Mouse (Mus musculus): Measurements from ENCODE around the gene Trim37. TPM values are rescaled to one million over a fixed set of nuclear protein-coding genes. Genes with fewer than 3 reads are reported as not detected.
"Not testable (repeated sequence)": the region's sequence is repeated elsewhere in the genome, so short reads cannot be mapped to it uniquely, and the experiment has no call there.

The Trim37 gene
- polyA plus RNA-seq, 1 experiment from 2014 or later, result 33.1 TPM

DNA sequence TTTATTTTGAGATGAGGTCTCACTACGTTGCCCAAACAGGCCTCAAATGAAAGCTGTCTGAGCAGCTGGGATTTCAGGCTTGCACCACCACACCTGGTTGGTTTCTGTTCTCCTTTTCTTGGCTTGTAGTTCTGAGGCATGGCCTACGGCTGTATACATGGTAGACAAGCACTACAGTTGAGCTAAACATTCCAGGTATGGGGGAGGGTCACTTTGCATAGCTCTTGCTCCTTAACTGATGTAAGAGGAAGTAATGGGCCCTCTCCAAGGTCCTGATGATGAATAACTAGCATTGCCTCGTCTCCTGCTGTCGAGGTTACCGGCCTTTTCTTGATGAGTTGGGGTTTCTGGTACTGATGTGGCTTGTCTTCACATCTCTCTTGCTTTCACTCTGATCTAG is 127.3 kb downstream of the Trim37 start:
- TF ChIP-seq CTCF (IDR thresholded peaks at IDR 0.05; ENCODE audit: low read depth), result no peak
- Histone ChIP-seq H3K36me3 (ENCODE audit: insufficient read depth) (no peaks in the 10 kb centered on the region), H3K27me3 (ENCODE audit: insufficient read depth, low read length) (no peaks in the 10 kb centered on the region), H3K9ac (no peak overlapping the region), H3K4me2 (no peak overlapping the region), H3K4me3 (ENCODE audit: low read depth, low read length) (no peak overlapping the region), H3K27ac (ENCODE audit: low read depth) (no peak overlapping the region), H3K4me1 (ENCODE audit: insufficient read depth) (no peaks in the 10 kb centered on the region), H3K9me3 (ENCODE audit: low read depth, low read length) (no peaks in the 10 kb centered on the region)
- DNase-seq (peak; percentile 70), ATAC-seq (ENCODE audit: insufficient read depth) (no peak)
- 43% methylated on average over 5 of the region's 5 CpGs for WGBS

DNA sequence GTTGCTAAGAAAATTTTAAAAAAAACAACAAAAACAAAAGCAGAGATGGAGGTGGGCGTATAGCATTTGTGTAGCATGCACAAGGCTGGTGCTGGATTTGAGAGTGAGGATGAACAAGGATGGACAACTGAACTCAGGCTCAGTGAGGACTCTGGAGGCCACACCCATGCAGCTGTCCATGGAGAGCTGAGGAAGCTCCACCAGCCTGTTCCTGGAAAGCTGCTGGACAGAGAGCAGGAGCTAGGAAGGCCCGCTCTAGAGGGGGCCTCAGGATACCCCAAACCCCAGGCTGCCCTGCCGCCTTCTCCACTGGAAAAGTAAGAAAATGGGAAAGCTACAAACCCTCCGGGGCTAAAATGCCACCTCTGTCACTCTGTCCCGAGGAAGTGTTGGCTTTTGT is 130.4 kb downstream of the Trim37 start:
- Histone ChIP-seq H3K4me2 (no peak overlapping the region), H3K9ac (no peak overlapping the region), H3K27me3 (ENCODE audit: insufficient read depth, low read length) (no peaks in the 10 kb centered on the region), H3K4me1 (ENCODE audit: insufficient read depth) (no peaks in the 10 kb centered on the region), H3K36me3 (ENCODE audit: insufficient read depth) (no peaks in the 10 kb centered on the region), H3K4me3 (ENCODE audit: low read depth, low read length) (no peak overlapping the region), H3K27ac (ENCODE audit: low read depth) (no peak overlapping the region), H3K9me3 (ENCODE audit: low read depth, low read length) (no peaks in the 10 kb centered on the region)
- 85% methylated on average over 5 of the region's 5 CpGs for WGBS
- DNase-seq, result no peak
- no peak for ATAC-seq (ENCODE audit: insufficient read depth)
- TF ChIP-seq CTCF (IDR thresholded peaks at IDR 0.05; ENCODE audit: low read depth), result no peak

DNA sequence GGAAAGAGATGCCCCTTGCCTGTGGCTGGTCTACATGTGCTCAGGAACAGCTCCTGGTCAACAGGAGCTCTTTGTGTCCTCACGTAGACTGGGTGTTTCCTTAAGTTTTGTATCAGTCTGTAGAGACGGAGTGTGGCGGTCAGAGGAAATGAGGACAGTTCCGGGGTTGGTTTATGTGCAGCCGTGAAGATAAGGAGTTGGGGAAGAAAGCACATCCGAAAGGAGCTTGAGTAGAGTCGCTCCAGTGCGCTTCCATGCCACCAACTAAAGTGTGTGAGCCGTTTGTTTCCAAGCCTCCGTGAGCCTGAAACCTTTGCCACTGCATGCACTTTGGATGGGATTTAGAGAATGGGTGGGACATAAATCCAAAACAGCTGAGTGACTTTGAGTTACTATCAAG is 132.9 kb downstream of the Trim37 start:
- TF ChIP-seq CTCF (IDR thresholded peaks at IDR 0.05; ENCODE audit: low read depth), result no peak
- no peak overlapping the region for H3K9ac ChIP-seq
- no peaks in the 10 kb centered on the region for H3K4me1 ChIP-seq (ENCODE audit: insufficient read depth)
- no peaks in the 10 kb centered on the region for H3K9me3 ChIP-seq (ENCODE audit: low read depth, low read length)
- H3K4me2 ChIP-seq, result no peak overlapping the region
- H3K27me3 ChIP-seq (ENCODE audit: insufficient read depth, low read length), result no peaks in the 10 kb centered on the region
- no peak overlapping the region for H3K27ac ChIP-seq (ENCODE audit: low read depth)
- 65% methylated on average over 10 of the region's 10 CpGs for WGBS
- no peak for DNase-seq
- no peaks in the 10 kb centered on the region for H3K36me3 ChIP-seq (ENCODE audit: insufficient read depth)
- no peak for ATAC-seq (ENCODE audit: insufficient read depth)
- H3K4me3 ChIP-seq (ENCODE audit: low read depth, low read length), result no peak overlapping the region

DNA sequence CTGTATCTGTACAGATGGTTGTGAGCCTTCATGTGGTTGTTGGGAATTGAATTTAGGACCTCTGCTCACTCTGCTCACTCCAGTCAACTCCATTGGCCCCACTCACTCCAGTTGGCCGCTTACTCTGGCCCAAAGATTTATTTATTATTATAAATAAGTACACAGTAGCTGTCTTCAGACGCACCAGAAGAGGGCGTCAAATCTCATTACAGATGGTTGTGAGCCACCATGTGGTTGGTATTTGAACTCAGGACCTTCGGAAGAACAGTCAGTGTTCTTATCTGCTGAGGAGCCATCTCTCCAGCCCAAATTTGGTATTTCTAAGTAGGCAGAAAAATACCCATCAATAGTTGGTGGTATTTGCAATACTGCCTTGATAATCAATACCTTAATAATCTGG is 134.8 kb downstream of the Trim37 start:
- H3K36me3 ChIP-seq (ENCODE audit: insufficient read depth); H3K4me2 ChIP-seq; H3K4me1 ChIP-seq (ENCODE audit: insufficient read depth); H3K27ac ChIP-seq (ENCODE audit: low read depth); H3K9ac ChIP-seq; H3K4me3 ChIP-seq (ENCODE audit: low read depth, low read length); DNase-seq; H3K27me3 ChIP-seq (ENCODE audit: insufficient read depth, low read length); H3K9me3 ChIP-seq (ENCODE audit: low read depth, low read length); ATAC-seq (ENCODE audit: insufficient read depth): not testable (repeated sequence)
- WGBS, result 60% methylated on average over 4 of the region's 4 CpGs
- peak; percentile 32; the same call in 1 of the 2 replicates for TF ChIP-seq CTCF (IDR thresholded peaks at IDR 0.05; ENCODE audit: low read depth)

DNA sequence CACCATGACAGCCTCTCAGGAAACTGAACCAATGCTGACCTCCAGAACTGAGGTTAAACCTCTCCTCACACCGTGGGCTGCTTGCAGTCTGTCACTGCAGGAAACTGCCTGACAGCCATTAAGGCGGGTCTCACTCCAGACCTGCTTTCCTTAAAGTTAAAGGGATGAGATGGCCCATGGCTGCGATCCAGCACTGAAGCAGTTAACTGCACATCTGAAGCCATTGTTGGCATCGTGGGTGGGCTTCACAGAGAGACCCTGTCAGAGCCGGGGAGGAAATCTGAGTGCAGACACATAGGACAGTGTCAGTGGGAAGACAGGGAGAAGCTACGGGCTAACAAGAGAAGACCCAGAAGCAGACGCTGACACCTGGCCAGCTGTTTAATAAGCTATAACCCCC is 137.1 kb downstream of the Trim37 start:
- no peak overlapping the region for H3K4me2 ChIP-seq
- DNase-seq, result peak; percentile 38

DNA sequence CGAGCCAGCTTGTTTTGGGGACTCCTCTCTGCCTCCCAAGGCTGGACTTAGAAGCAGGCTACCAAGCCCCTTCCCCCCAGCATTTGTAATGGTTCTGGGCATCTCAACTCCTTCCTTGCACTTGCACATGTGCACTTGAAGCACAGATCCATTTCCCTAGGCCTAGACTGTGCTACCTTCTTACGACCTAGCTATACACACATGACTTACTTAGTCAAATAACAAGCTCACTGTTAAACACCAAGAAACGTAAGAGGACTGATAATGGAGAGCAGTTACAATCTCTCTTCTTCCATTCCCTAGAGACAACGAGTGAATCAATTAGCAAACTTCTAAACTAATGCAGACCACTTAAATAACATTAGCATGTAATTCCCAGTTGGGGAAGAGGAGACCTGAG is 139.4 kb downstream of the Trim37 start:
- no peaks in the 10 kb centered on the region for H3K9me3 ChIP-seq (ENCODE audit: low read depth, low read length)
- no peak for DNase-seq
- H3K27ac ChIP-seq (ENCODE audit: low read depth), result no peak overlapping the region
- no peak for TF ChIP-seq CTCF (IDR thresholded peaks at IDR 0.05; ENCODE audit: low read depth)
- no peak overlapping the region for H3K4me2 ChIP-seq
- no peaks in the 10 kb centered on the region for H3K36me3 ChIP-seq (ENCODE audit: insufficient read depth)
- no peak overlapping the region for H3K9ac ChIP-seq
- no peaks in the 10 kb centered on the region for H3K27me3 ChIP-seq (ENCODE audit: insufficient read depth, low read length)
- no peak overlapping the region for H3K4me3 ChIP-seq (ENCODE audit: low read depth, low read length)
- H3K4me1 ChIP-seq (ENCODE audit: insufficient read depth), result no peaks in the 10 kb centered on the region
- WGBS, result 64% methylated on average over 4 of the region's 4 CpGs
- no peak for ATAC-seq (ENCODE audit: insufficient read depth)

More for the DNA sequence above, 137.1 kb downstream of the Trim37 start:
- H3K4me3 ChIP-seq (ENCODE audit: low read depth, low read length), result no peak overlapping the region
- no peak overlapping the region for H3K9ac ChIP-seq
- H3K4me1 ChIP-seq (ENCODE audit: insufficient read depth), result no peaks in the 10 kb centered on the region
- no peaks in the 10 kb centered on the region for H3K27me3 ChIP-seq (ENCODE audit: insufficient read depth, low read length)
- no peak overlapping the region for H3K27ac ChIP-seq (ENCODE audit: low read depth)
- ATAC-seq (ENCODE audit: insufficient read depth), result no peak
- no peaks in the 10 kb centered on the region for H3K36me3 ChIP-seq (ENCODE audit: insufficient read depth)
- no peak for TF ChIP-seq CTCF (IDR thresholded peaks at IDR 0.05; ENCODE audit: low read depth)
- 21% methylated on average over 7 of the region's 7 CpGs for WGBS
- no peaks in the 10 kb centered on the region for H3K9me3 ChIP-seq (ENCODE audit: low read depth, low read length)

DNA sequence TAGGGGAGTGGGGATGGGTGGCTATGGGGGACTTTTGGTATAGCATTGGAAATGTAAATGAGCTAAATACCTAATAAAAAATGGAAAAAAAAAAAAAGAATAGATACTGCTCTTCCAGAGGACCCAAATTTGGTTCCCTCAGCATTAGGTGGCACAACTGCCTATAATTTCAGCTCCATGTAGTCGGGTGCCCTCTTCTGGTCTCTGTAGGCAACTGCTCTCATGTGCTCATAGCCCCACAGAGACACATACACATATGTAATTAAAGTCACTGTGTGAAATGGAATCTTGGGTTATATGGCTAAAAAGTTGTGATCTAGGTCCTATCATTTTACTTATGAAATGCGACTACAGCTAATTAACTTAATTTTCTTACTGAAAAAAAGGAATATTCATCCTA is 141.9 kb downstream of the Trim37 start:
- ATAC-seq (ENCODE audit: insufficient read depth) (no peak), DNase-seq (no peak)
- Histone ChIP-seq H3K4me2 (no peak overlapping the region), H3K4me1 (ENCODE audit: insufficient read depth) (no peaks in the 10 kb centered on the region), H3K27ac (ENCODE audit: low read depth) (no peak overlapping the region), H3K9me3 (ENCODE audit: low read depth, low read length) (no peaks in the 10 kb centered on the region), H3K9ac (no peak overlapping the region), H3K36me3 (ENCODE audit: insufficient read depth) (no peaks in the 10 kb centered on the region), H3K4me3 (ENCODE audit: low read depth, low read length) (no peak overlapping the region), H3K27me3 (ENCODE audit: insufficient read depth, low read length) (no peaks in the 10 kb centered on the region)
- 78% methylated on average over 2 of the region's 2 CpGs for WGBS
- peak; percentile 24; the same call in 1 of the 2 replicates for TF ChIP-seq CTCF (IDR thresholded peaks at IDR 0.05; ENCODE audit: low read depth)

MicroRNAs encoded within 50 kb of the gene (microRNA counts, 519-probe panel; counts per million panel counts)
- microRNA mmu-miR-301a, result 4,189 counts per million, percentile 86 among the panel's probes with 10 or more counts

Small RNAs within 50 kb of the gene (microRNA-seq; reads per million reads assigned to microRNA genes)
- gene Mir301 (ENCODE audit: borderline number of aligned reads), result 1,455 reads per million, percentile 76 among the genes with 10 or more reads in this experiment

Other genes starting within 250 kb of the Trim37 start
- 6.8 and 7.0 TPM in 2 replicates for gene Ypel2, start 133.4 kb upstream of the Trim37 start, polyA plus RNA-seq (2014; fragmentation: Nextera tagmentation; extraction: Ambion mirVana)
- gene Gdpd1, start 53.0 kb upstream of the Trim37 start, polyA plus RNA-seq (2014; fragmentation: Nextera tagmentation; extraction: Ambion mirVana), result 18.7 and 19.5 TPM in 2 replicates
- 20.9 and 21.0 TPM in 2 replicates for gene Smg8, start 40.3 kb upstream of the Trim37 start, polyA plus RNA-seq (2014; fragmentation: Nextera tagmentation; extraction: Ambion mirVana)
- gene Prr11, start 18.4 kb upstream of the Trim37 start, polyA plus RNA-seq (2014; fragmentation: Nextera tagmentation; extraction: Ambion mirVana), result 23.0 and 23.1 TPM in 2 replicates
- gene Ska2, start 17.8 kb upstream of the Trim37 start, polyA plus RNA-seq (2014; fragmentation: Nextera tagmentation; extraction: Ambion mirVana), result 75.2 and 81.7 TPM in 2 replicates
- 1.6 and 2.2 TPM in 2 replicates for gene Ppm1e, start 231.9 kb downstream of the Trim37 start, polyA plus RNA-seq (2014; fragmentation: Nextera tagmentation; extraction: Ambion mirVana)